Mouse (Mus musculus): ENCODE data around the gene Scaf1.
A peak's percentile ranks its signal among the peaks of the same experiment; 100 is the strongest.

The Scaf1 gene

DNA sequence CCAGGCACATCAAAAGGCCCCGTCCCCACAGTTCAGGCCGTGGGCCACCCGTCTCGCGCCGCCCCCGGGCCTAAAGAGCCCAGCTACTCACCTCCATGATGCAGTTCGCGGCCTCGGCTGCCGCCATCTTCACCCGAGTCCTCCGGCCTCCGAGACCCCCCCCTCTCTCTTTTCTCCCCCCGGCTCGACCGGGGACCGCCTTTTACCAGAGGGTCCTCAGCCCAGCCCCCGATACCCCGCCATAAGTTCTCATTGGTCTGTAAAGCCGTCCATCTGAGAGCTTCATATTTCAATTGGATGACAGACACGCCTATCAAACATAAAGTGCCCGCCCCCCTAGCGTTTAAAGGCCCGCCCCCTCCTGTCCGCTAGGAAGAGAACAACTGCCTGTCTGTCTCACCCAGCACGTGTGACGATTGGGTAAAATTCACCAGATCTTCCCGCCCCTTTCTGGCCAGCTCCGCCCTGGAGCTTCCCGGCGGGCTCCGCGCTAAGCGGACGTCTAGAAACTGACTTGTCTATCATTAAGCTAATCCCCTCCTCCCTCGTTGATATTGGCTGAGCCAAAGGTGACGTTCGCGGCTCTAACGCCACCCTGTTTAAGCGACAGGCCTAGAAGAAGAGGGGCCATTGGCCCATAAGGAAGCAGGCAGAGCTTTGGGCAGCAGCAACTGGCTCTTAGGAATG, 29.8 kb downstream of the Scaf1 start, which contains the start of gene Prmt1:
Gene Prmt1, minus strand, starts transcription at position 377 of the 687 bp plus-strand sequence.
- peak; percentile 100 for DNase-seq (ENCODE audit: extremely low read depth, insufficient read length, low spot score)

DNA sequence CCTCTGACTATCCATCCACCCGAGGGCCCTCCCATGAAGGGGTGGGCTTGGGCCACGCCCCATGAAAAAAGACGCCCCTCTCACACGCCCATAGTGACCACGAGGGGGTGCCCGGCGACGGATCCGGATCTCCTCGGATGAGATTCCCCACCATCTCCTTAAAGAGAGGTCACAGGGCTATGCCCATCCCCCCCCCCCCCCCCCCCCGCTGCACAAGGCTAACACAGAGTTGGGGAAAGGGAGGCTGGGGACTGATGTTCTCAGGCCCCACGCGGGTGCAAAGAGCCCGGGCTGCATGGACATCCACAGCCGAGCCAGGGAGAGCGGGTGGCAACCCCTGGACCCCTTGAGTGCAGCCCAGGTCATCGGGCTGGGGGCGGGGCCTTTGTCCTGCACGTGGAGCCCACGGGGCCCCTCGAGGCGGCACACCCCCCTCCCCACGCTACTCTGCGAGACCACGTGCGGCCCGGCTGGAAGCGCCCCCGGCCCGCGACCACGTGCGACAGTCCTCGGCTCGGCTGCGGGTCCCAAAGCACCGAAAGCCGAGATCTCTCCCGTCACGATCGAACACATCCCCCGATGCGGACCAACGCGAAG, 30.5 kb downstream of the Scaf1 start:
- peak; percentile 68 for DNase-seq (ENCODE audit: extremely low read depth, insufficient read length, low spot score)

DNA sequence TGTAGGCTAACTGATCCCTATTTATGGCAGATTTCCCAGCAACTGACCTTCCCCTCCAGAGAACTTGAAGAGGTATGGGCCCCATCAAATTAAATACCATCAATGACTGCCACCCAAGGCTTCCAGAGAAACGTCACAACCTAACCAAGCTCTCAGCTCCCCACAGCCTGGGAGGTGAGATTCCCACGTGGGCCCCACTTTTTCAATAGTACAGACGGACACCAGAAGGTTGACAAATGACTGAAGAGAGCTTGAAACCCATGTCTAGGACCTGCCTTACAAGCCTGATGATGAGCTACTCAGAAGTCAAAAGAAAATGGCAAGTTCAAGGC, 31.4 kb downstream of the Scaf1 start:
- DNase-seq (ENCODE audit: extremely low read depth, insufficient read length, low spot score) = no peak

DNA sequence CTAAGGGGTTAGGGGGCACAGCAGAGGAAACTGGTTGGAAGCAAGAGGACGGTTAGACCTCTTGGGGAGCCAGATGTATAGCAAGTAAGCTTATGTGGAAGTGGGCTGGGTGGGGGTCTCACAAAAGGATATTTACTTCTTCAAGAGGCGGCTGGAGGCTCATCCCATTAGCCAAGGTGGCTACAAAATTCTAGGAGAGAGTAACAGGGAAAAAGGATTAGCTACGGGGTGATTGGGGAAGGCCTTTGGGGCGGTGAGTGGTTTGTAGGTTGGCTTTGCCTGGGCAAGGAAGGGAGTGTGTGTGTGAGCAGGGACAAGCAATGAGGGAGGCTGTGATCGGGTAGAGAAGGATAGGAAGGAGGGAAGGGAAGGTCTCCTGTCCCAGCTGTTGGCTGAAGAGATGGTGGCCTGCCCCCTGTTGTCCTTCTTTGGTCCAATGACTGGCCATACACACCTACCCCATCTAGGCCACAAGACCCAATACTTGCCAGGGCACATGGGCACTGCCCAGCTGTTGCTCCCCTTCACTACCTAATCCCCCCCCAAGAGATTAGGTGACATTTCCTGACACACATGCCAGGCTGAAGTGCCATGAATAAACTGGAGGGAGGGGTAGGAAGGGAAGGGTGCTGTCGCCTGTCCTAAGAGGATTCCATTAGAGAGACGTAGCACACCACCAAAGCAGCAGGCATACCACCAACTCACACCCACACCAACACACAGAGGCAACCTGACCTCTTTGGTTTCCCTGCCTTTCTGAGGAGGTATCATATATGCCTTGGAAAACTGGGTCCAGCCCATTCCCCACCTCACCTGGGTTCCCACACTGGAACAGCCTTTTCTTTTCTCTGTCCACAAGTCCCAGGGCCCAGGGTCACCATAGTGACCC, 32.0 kb downstream of the Scaf1 start:
- no peak for DNase-seq (ENCODE audit: extremely low read depth, insufficient read length, low spot score)

DNA sequence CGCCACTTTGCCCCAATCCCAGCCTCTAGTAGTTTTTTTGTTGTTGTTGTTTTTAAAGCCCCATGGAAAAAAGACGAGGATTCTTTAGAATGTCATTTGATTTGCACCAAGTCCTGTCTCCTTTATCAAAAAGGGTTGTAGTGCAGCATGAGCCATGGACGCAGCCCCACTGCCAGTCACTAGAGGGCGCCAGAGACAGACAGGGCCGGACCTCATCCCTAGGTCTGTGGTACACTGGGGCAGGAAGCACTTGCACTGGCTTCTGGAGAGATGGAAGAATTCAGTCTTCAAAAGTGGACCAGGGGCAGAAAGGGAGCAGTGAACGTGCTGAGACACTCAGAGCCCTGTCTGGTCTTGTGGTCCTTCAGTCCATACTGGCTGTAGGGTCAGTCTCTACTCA, 33.1 kb downstream of the Scaf1 start:
- peak; percentile 70 for DNase-seq (ENCODE audit: extremely low read depth, insufficient read length, low spot score)

DNA sequence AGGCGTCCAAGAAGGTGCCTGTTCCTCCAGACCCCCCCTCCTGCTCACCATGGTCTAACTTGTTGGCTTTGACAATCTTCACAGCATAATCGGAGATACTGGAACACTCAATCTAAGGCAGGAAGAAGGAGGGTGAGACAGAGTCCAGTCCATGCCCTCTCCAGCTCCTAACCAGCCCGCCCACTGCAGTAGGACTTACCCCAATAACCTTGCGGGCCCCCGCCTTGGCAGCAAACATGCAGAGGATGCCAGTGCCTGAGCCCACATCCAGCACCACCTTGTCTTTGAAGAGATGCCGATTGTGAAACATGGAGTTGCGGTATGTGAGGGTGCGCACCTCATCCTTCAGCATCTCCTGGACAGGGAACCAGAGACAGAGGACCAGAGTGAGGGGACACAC, 34.6 kb downstream of the Scaf1 start:
- DNase-seq (ENCODE audit: extremely low read depth, insufficient read length, low spot score) = no peak

DNA sequence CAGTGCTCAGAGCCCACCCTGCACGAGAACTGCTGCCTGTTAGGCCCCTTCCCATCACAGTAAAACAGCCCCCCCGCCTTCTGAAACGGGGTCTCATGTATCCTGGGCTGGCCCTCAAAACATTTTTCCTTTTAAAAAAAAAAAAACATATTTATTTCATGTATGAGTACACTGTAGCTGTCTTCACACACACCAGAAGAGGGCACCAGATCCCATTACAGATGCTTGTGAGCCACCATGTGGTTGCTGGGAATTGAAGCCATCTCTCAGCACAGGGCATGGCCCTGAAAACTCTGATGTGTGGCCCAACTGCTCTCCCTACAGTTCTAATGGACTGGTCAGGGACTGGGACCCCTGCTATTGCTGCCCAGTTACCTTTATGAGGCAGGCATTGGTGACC, 37.9 kb downstream of the Scaf1 start:
- no peak for DNase-seq (ENCODE audit: extremely low read depth, insufficient read length, low spot score)

DNA sequence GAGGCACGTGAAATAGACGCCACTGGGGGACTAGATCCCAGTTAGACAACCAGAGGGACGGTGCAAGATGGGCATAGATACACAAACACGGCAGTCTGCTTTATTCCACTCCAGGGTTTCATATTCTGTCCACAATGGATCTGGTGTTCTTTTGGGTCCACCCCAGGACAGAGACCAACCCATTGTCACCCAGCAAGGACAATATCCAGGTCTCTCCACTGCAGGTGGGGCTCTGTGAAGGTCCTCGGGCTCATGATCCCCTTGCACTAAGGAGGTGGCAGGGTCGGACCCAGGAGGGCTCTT, 41.1 kb downstream of the Scaf1 start:
- DNase-seq (ENCODE audit: extremely low read depth, insufficient read length, low spot score) = no peak

DNA sequence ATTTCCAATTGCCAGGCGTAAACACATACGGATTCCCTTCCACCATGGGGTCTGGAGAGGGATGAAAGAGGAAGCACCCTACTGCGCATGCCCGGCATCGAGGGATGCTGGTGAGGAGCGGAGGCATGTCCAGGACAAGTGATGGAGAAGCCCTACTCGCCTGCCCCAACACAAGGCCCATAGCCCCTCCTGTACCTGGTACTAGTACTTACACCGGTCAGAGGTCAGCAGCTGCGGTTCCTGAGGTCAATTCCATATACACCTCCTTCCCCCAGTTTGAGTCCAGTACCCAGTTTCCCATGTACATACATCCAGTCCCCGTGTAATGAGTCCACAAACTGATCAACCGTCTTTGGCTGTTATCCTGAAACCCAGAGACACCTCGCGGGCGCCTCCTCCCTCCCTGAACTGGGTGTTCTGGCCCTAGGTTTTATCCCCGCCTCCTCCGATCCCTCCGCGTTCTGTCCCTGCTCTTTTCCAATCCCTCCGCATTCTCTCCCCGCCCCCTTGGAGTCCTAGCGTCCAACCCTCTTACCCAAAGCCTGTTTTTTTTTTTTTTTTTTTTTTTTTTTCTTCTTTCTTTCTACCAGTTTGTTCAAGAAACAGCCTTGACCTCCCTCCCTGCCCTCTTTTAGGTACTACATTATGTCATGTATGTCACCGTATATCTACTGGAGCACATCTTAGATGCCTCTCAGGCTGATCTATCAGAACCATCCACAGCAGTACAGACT, 41.6 kb downstream of the Scaf1 start, which contains the start of gene Cpt1c:
Gene Cpt1c, minus strand, starts transcription at position 469 of the 734 bp plus-strand sequence.
- peak; percentile 44 for DNase-seq (ENCODE audit: extremely low read depth, insufficient read length, low spot score)

DNA sequence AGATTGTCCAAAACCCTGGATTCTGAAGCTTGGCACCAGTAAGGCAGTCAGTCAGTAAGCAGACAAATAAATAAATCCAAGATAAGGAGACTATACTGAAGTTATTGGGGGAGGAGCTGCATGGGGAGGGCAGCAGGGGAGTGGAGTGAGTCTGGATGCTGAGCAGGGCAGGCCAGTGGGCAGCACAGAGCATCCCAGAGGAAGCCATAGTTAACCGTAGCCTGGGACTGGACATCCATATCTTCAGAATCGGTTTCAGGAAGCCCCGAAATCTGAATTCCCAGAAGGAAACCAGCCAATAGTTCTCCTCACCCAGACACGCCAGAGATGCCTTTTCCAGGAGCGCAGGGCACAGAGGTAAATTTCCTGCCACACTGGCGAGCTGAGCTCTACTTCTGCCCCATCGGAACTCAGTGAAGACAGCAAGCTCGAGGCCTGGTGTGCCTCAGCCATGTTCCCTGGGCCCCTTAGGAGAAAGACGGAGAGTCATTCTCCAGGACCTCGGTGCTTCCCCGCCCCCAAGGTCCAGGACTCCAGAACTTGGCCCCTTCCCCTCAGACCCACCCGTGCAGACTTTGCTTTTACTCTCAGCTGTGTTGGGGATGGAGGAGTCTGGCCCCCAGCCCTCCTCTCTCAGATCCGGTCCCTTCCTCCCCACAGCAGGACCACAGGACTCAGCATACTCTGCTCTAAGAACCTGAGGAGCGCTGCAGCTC, 42.6 kb downstream of the Scaf1 start:
- no peak for DNase-seq (ENCODE audit: extremely low read depth, insufficient read length, low spot score)

DNA sequence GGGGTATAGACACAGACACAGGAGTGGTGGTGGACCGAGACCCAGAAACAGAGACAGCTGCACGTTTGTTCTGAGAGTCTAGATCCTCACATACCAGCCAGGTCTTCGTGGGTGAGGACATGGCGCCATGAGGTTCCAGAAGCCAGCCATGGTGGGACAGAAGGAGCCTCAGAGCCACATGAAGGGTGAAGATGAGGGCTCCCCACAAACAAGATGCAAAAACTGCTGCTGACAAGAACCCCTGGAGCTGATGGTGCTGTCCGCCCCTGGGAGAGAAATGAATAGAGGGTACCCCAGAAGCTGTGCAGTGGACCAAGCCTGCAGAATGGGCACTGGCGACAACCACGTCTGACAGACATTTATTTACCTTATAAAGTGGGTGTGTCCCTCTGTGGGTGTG, 45.0 kb downstream of the Scaf1 start:
- no peak for DNase-seq (ENCODE audit: extremely low read depth, insufficient read length, low spot score)

DNA sequence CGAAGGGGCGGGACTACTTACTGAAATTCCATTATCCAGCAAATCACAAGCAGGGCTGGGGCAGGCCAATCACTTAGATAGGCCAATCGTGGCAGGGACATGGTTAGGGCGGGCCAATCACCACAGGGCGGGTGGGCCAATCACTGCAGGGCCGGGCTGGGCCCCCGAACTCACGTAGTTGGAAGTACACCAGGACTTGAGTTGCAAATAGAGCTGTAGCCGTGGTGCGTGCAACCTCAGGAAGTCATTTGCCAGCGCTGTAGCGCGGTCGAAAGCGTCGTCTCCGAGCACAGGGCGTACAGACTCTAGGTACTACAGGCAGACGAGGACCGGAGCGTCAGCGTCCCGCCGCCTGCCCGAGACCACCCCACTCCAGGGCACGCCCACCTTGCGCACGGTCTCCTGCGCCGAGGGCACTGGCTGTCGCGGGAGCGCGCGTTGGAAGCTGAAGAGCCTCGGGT, 45.9 kb downstream of the Scaf1 start:
- no peak for DNase-seq (ENCODE audit: extremely low read depth, insufficient read length, low spot score)

DNA sequence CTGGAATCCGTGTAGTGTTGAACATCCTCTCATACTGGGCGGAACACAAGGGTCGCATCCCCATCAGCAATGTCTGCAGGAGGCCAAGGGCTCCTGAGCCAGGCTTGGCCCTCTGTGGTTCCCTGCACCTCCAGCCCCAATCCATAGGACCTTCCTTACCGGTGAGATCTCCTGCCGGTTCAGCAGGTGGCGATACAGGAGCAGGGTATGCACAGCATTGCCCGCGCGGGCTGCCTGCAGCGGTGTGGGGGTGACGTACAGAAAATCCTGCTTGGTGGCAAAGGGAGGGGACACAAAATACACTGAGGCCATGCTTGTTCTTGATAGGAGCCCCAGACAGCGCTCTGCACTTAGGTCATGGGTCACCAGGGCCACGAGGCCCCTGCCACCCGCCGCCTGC, 49.5 kb downstream of the Scaf1 start:
- DNase-seq (ENCODE audit: extremely low read depth, insufficient read length, low spot score) = no peak

DNA sequence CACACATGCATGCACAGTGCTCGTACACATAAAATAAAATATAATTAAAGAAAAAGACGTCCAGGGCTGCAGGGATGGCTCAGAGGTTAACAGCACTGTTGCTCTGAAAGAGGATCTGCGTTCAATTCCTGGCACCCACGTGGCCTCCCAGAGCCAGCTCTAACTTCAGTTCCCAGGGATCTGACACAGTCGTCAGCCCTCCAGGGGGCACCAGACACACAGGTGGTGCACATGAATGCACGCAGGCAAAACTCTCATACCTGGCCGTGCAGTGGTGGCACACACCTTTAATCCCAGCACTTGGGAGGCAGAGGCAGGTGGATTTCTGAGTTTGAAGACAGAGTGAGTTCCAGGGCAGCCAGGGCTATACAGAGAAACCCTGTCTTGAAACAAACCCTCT, 50.2 kb downstream of the Scaf1 start:
- DNase-seq (ENCODE audit: extremely low read depth, insufficient read length, low spot score) = no peak

DNA sequence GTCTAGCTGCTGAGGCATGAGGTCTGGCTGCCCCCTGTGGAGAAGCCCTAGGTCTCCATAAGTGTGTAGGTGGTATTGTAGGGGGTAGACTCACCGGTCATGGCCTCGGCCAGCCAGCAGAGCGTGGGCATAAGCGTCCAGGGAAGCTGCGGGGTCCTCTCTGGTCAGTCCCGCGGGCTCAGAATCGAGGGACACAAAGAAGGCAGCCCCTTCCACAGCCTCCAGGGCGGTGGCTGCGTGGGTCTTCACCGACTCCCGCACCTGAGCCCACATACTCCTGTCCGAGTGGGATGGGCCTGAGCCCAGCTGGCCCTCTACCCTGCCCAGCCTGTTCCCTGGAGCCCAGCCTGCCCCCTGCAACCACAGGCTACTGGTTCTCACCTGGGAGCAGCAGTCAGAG, 51.2 kb downstream of the Scaf1 start:
- no peak for DNase-seq (ENCODE audit: extremely low read depth, insufficient read length, low spot score)

DNA sequence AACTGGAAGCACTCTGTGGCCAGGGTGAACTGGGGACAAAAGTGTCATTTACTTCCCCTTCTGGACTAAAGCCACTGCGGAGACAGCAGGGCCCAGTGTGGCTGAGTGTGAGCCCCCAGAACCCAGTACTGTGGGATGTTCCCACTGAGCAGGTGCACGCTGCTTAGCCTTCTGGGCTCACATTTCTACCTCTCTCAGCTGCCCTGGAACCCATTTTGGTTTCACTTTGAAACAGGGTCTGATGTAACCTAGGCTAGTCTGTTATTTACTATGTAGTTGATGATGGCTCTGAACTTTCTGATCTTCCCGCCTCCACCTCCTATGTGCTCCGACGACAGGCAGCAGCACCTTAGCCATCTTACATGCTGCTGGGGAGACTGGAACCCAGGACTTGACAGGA, 53.3 kb downstream of the Scaf1 start:
- DNase-seq (ENCODE audit: extremely low read depth, insufficient read length, low spot score) = no peak

DNA sequence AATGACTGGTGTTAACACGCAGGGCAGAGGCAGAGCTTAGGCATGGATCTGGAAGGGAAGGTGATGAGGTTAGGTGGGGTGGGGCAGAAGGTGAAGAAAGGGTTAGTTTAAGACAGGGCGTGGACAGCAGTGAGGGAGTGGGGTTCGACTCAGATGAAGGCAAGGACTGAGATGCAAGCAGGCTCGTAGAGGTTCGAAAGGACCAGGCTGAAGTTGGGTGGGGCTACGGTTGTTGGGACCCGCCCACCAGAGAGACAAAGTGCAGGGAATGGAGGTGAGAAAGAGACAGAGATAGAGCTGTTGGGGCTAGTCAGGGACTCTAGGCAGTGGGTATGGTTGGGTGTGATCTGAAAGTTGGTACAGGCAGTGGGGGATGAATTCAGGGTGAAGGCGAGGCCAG, 53.8 kb downstream of the Scaf1 start:
- no peak for DNase-seq (ENCODE audit: extremely low read depth, insufficient read length, low spot score)

DNA sequence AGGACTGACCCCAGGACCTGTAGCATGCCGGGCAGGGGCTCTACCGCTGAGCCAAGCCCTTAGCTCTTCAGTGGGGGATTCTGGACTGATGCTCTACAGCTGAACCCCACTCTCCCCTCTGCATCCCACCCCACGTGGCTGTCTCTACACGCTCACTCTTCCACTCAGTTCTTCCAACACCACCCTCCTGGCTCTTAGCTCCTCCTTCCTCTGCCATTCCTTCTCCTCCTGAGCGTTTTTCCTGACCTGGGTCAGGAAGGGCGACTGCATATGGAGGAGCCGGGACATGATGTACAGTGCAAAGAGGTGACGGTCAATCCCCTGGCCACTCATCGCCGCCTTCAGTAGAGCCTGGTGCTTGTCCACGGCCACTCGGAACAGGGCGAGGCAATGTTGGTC, 55.7 kb downstream of the Scaf1 start:
- DNase-seq (ENCODE audit: extremely low read depth, insufficient read length, low spot score) = no peak

DNA sequence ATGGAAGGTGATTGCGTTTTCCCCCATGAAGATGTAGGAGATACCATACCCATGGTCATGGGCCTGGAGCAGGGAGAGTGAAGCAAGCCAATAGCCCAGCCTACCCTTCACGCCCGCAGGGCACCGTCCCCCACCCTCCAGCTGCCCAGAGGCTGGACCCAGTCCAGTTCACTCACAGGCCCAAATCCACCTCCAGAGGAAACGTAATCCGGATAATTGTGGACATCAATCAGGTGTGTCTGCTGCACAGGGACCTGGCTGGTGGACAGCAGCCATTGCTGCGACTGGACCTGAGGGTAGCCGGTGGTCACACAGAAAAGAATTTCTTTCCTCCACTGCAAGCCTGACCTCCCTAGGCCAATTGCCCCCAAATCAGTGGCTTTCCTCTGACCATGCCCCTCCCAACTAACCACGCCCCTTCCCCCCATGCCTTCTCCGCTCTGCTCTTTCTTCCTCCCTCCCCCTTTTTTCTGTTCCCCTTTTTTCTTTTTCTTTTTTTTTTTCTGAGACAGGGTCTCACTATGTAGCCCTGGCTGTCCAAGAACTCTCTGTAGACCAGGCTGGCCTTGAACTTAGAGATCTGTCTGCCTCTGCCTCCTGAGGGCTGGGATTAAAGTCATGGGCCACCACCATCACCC, 56.2 kb downstream of the Scaf1 start:
- no peak for DNase-seq (ENCODE audit: extremely low read depth, insufficient read length, low spot score)

DNA sequence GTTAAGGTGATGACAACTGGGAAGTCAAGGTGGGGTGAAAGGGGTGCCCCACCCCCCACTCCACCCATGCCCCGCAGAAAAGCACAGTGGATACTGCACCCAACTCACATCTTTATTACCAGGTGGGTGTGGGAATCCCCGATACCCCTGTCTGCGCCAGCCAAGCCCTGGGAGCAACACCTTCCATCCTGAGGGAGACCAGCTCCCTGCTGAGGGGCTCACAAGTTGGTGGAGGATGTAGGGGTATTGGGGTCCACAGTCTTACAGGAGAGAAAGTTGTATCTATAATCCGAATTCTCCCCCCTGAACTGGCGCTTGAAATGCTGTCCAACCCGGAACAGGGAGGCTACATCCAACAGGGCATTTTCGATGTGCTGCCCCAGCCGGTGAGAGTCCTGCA, 56.9 kb downstream of the Scaf1 start:
- no peak for DNase-seq (ENCODE audit: extremely low read depth, insufficient read length, low spot score)
